Mouse (Mus musculus): ENCODE data around the gene H2al1e. TPM values are rescaled to one million over a fixed set of nuclear protein-coding genes. Genes with fewer than 3 reads are reported as not detected.

The H2al1e gene
- total RNA-seq, 2 experiments from 2014 or later, result not detected

Other genes starting within 250 kb of the H2al1e start
- not detected for gene H2al1a, start 12.7 kb upstream of the H2al1e start, total RNA-seq (2021)
- gene H2al1b, start 9.5 kb upstream of the H2al1e start, total RNA-seq (2021), result not detected
- gene H2al1c, start 6.3 kb upstream of the H2al1e start, total RNA-seq (2021), result not detected
- not detected for gene H2al1d, start 3.1 kb upstream of the H2al1e start, total RNA-seq (2021)
- gene H2al1f, start 3.2 kb downstream of the H2al1e start, total RNA-seq (2021), result not detected
- gene H2al1g, start 6.3 kb downstream of the H2al1e start, total RNA-seq (2021), result not detected
- gene H2al1h, start 9.6 kb downstream of the H2al1e start, total RNA-seq (2021), result not detected
- gene H2al1i, start 12.7 kb downstream of the H2al1e start, total RNA-seq (2021), result not detected
- not detected for gene H2al1j, start 15.9 kb downstream of the H2al1e start, total RNA-seq (2021)